Mouse (Mus musculus) common myeloid progenitor, adult 5-6 weeks (primary cell): ENCODE measurements at regions not wholly inside any gene's neighbourhood (a gene's known extent, or its start where the extent isn't known, plus 50 kb on each side); places are given as distances from the start of the nearest gene placed in this dataset.
"Not testable (repeated sequence)": the region's sequence is repeated elsewhere in the genome, so short reads cannot be mapped to it uniquely, and the experiment has no call there.

Experiments
- ATAC-seq: replicated peaks from 2 replicates; pipeline ENCODE4 v1.8.0; 2016; ENCODE audit warnings: low read depth, mild to moderate bottlenecking, moderate TSS enrichment, inconsistent platforms; ENCODE audit not compliant: poor library complexity, severe bottlenecking

- no peak for ATAC-seq
Measured at GRCm38 (mm10) chr13:35537106-35537505, 122.5 kb upstream of the Cdyl start.

- no peak for ATAC-seq
Measured at GRCm38 (mm10) chr13:35537936-35538335, 121.7 kb upstream of the Cdyl start.

DNA sequence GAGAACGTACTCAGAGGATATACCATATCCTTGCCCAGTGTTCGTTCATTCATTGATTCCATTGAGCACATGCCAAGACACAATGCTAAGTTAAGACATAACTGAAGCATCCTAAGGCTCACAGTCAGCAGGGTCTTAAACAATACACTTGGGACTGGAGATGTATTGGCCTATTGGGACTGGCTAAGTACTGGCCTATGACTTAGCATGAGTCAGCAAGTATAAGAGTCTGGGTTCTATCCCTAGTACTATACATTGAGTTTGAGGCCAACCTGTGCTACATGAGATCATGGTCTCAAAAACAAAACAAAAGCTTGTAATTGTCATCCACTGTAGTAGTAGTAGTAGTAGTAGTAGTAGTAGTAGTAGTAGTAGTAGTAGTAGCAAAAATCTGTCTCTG is 119.2 kb upstream of the Cdyl start:
- no peak for ATAC-seq

DNA sequence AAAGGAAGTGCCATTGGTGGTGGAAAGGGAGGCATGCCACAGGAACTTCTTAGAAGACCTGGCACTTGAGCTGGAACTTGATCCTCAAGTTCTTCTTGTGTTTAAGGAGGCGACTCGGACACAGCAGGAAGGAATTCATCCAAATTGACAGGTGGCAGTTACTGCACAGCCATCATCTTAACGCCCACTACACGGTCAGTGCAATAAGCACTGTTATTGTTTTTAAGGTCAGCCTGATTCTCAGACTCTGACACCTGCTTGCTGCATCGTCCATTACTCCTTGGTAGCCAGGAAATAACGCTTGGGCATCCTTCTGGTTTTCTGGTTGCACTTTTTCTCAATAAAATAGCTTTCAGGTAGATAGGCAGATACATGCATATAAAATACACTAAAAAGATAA is 118.6 kb upstream of the Cdyl start:
- no peak for ATAC-seq

- ATAC-seq: no peak
Measured at GRCm38 (mm10) chr13:35564006-35564405, 95.6 kb upstream of the Cdyl start.

- no peak for ATAC-seq
Measured at GRCm38 (mm10) chr13:35581616-35582015, 78.0 kb upstream of the Cdyl start.

DNA sequence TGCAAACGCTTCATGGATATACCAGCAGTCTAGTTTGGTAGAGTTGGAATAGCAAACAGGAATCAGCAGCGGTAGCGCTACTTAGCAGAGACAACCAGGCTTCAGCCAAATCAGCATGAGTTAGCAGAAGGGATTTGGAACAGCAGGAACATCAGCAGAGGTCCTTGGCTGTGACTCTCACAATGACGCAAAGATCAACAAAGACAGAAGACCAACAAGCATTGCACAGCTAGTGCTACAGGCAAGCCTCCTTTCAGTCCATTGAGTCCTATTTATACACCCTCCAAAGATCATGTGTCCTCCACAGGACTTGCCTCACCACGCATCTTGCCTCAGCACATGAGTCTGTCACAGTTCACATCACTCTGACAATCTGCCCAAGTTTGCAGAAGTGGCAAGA is 61.6 kb upstream of the Cdyl start:
- ATAC-seq: no peak

DNA sequence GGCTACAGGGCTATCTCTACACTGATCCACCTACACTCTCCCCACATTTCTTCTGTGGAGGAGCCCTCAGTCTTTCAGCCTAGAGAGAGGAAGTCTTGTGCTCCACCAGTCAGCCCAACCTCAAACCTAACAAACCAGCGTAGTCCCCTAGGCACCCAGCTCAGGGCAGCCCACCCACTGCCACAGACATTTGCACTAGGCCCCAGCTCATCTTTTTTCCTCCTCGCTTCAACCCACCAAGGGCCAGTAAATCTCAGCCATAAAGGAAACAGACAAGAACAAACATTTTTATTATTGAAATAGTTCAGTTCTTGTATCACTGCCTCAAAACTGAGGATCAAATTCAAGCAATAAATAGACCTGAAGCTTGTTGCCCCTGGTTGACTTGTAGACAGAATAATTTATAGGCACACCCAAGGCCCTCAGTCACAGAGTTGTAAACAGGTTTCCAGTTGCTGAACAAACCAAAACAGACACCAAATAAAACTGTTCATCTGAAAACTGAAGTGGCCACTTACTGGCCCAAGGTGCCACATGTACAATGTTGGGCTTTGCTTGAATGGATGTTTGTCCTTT is 58.0 kb upstream of the Cdyl start:
- no peak for ATAC-seq

DNA sequence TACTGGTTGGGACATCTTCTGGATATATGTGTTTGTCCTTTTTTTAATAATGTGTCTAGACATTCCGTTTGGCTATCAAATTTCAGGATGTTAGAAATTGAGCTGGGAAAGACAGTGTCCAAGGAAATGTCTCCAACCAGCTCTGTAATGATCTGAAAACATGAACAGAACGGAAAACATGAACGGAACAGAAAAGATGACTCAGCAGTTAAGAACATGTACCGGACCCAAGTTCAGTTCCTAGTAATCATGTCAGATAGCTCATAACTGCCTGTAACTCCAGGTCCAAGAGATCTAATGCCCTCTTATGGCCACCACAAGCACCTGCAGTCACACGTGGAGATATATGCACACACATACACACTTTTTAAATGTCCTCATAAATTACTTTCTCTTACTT is 56.6 kb upstream of the Cdyl start:
- ATAC-seq: no peak

DNA sequence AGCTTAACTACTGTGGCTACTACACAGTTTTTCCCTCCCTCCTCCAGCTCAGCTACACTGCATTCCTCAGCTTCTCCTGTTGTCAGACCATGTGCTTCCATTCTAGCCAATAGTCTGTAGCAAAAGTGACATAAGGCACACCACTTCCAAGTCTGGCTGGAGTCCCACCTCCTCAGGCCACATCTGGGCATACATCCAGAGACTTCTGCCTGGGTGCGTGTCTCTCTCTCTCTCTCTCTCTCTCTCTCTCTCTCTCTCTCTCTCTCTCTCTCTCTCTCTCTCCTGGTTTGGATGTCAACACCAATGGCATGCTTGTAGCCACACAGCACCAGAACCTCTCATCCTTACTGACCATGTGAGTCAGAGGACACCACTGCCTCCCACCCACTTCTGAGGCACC is 55.6 kb upstream of the Cdyl start:
- ATAC-seq: 0 out of 2 replicates have a peak, but pooled peaks have one; percentile 45

GRCm38 (mm10) chr13:35604765-35605164 is 54.9 kb upstream of the Cdyl start:
- no peak for ATAC-seq

- ATAC-seq: not testable (repeated sequence)
Measured at GRCm38 (mm10) chr13:35606857-35607561, 52.6 kb upstream of the Cdyl start.

GRCm38 (mm10) chr13:35607710-35608109 is 51.9 kb upstream of the Cdyl start:
- no peak for ATAC-seq
